Mouse (Mus musculus) forebrain, embryonic 13.5 days (tissue): Measurements from ENCODE around the gene Oxtr. TPM values are rescaled to one million over a fixed set of nuclear protein-coding genes. Genes with fewer than 3 reads are reported as not detected.

Source experiments
- ATAC-seq: fragments of 200-750 bp; cut with Nextera tagmentation; 2 replicates; pipeline ENCODE4 v1.8.0; 2017
- H3K27ac ChIP-seq: fragments of 300-500 bp; sonication (generic); 2 replicates; pipeline ENCODE4 v1.5.1; 2015; ENCODE audit warnings: inconsistent platforms, mild to moderate bottlenecking, moderate library complexity
- H3K27me3 ChIP-seq: fragments of 300-500 bp; sonication (generic); 2 replicates; pipeline ENCODE4 v1.6.1; 2015; ENCODE audit warnings: mild to moderate bottlenecking, inconsistent platforms
- H3K36me3 ChIP-seq: fragments of 300-500 bp; sonication (generic); 2 replicates; pipeline ENCODE4 v1.6.1; 2015; ENCODE audit warnings: mild to moderate bottlenecking, inconsistent platforms; ENCODE audit not compliant: poor library complexity, severe bottlenecking
- H3K4me1 ChIP-seq: fragments of 300-500 bp; sonication (generic); 2 replicates; pipeline ENCODE4 v1.6.1; 2015; ENCODE audit warnings: inconsistent platforms
- H3K4me2 ChIP-seq: fragments of 300-500 bp; sonication (generic); 2 replicates; pipeline ENCODE4 v1.6.1; 2015; ENCODE audit warnings: inconsistent platforms, mild to moderate bottlenecking, moderate library complexity
- H3K4me3 ChIP-seq: fragments of 300-500 bp; sonication (generic); 2 replicates; pipeline ENCODE4 v1.5.1; 2015; ENCODE audit warnings: mild to moderate bottlenecking, inconsistent platforms
- H3K9ac ChIP-seq: fragments of 300-500 bp; sonication (generic); 2 replicates; pipeline ENCODE4 v1.6.1; 2015; ENCODE audit warnings: mild to moderate bottlenecking, inconsistent platforms
- H3K9me3 ChIP-seq: fragments of 300-500 bp; sonication (generic); replicated peaks from 2 replicates; pipeline ENCODE4 v1.6.1; 2016; ENCODE audit warnings: inconsistent platforms
- WGBS: fragments of 180-500 bp; shearing (Covaris S2); methylation state at CpG from one replicate; pipeline ENCODE4 v1.1.7; 2015; 5-methylcytosine and 5-hydroxymethylcytosine counted together
- polyA plus RNA-seq: library from polyadenylated mRNA; unstranded; fragments of >200 nt; fragmentation: Nextera tagmentation; extraction: Ambion mirVana; gene quantifications from 2 replicates; pipeline ENCODE4 v1.2.1, GENCODE M21; 2015

Gene Oxtr
- polyA plus RNA-seq, 1 experiment from 2014 or later: 0.08 TPM

- no peak for ATAC-seq
- Histone ChIP-seq H3K4me1 (no peaks in the 10 kb centered on the region), H3K27me3 (no peaks in the 10 kb centered on the region), H3K36me3 (no peaks in the 10 kb centered on the region), H3K4me2 (no peak overlapping the region), H3K9me3 (no peaks in the 10 kb centered on the region), H3K4me3 (no peak overlapping the region), H3K9ac (no peak overlapping the region), H3K27ac (no peak overlapping the region)
- WGBS: 76% methylated on average over 2 of the region's 2 CpGs
Observed at GRCm38 (mm10) chr6:112497456-112497855, 7.7 kb upstream of the Oxtr start.

GRCm38 (mm10) chr6:112496291-112497060 is 6.7 kb upstream of the Oxtr start:
- Histone ChIP-seq H3K27me3 (0 out of 2 replicates have a peak, but pooled peaks cover 7% of the 10 kb centered on the region), H3K9me3 (no peaks in the 10 kb centered on the region), H3K9ac (no peak overlapping the region), H3K27ac (no peak overlapping the region), H3K4me3 (no peak overlapping the region), H3K36me3 (no peaks in the 10 kb centered on the region), H3K4me2 (no peak overlapping the region), H3K4me1 (no peaks in the 10 kb centered on the region)
- ATAC-seq: no peak
- 70% methylated on average over 8 of the region's 8 CpGs for WGBS

DNA sequence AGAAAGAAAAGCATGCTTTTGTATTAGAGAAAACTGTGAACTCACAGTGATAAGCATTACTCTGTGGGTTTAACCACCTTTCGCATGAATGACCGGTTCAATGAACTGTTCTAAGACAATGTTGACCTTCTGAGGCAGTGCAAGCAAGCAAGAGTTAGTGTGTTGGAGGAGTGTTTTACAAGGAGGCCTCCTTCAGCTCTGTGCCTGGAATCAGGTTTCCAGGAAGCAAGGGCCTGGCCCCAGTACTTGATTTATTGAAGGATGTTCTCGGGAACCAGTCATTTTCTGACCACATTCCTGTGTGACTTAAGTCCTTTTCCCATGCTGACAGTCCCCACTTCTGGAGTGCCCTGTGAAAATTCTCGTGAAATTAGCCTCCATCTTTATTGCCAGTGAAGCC is 5.5 kb upstream of the Oxtr start:
- Histone ChIP-seq H3K4me1 (peaks cover 5% of the 10 kb centered on the region), H3K4me2 (no peak overlapping the region), H3K27me3 (peaks cover 17% of the 10 kb centered on the region), H3K27ac (no peak overlapping the region), H3K36me3 (no peaks in the 10 kb centered on the region), H3K9ac (no peak overlapping the region), H3K4me3 (no peak overlapping the region), H3K9me3 (no peaks in the 10 kb centered on the region)
- no peak for ATAC-seq
- 54% methylated on average over 4 of the region's 4 CpGs for WGBS

- Histone ChIP-seq H3K4me1 (peaks cover 11% of the 10 kb centered on the region), H3K27ac (no peak overlapping the region), H3K4me2 (no peak overlapping the region), H3K27me3 (peaks cover 22% of the 10 kb centered on the region), H3K9ac (no peak overlapping the region), H3K4me3 (no peak overlapping the region), H3K36me3 (no peaks in the 10 kb centered on the region), H3K9me3 (no peaks in the 10 kb centered on the region)
- ATAC-seq: no peak
- WGBS: 54% methylated on average over 10 of the region's 10 CpGs
Observed at GRCm38 (mm10) chr6:112494620-112495081, 4.9 kb upstream of the Oxtr start.

- no peak for ATAC-seq
- Histone ChIP-seq H3K36me3 (no peaks in the 10 kb centered on the region), H3K27me3 (peaks cover 35% of the 10 kb centered on the region), H3K27ac (no peak overlapping the region), H3K9me3 (no peaks in the 10 kb centered on the region), H3K4me3 (no peak overlapping the region), H3K4me2 (no peak overlapping the region), H3K4me1 (peaks cover 21% of the 10 kb centered on the region), H3K9ac (no peak overlapping the region)
- 89% methylated on average over 9 of the region's 9 CpGs for WGBS
Observed at GRCm38 (mm10) chr6:112493371-112493770, 3.6 kb upstream of the Oxtr start.

GRCm38 (mm10) chr6:112492656-112493055 is 2.9 kb upstream of the Oxtr start:
- Histone ChIP-seq H3K27ac (no peak overlapping the region), H3K9ac (no peak overlapping the region), H3K36me3 (no peaks in the 10 kb centered on the region), H3K4me2 (no peak overlapping the region), H3K4me3 (no peak overlapping the region), H3K27me3 (peaks cover 42% of the 10 kb centered on the region), H3K9me3 (no peaks in the 10 kb centered on the region), H3K4me1 (peaks cover 21% of the 10 kb centered on the region)
- WGBS: 89% methylated on average over 6 of the region's 6 CpGs
- no peak for ATAC-seq

DNA sequence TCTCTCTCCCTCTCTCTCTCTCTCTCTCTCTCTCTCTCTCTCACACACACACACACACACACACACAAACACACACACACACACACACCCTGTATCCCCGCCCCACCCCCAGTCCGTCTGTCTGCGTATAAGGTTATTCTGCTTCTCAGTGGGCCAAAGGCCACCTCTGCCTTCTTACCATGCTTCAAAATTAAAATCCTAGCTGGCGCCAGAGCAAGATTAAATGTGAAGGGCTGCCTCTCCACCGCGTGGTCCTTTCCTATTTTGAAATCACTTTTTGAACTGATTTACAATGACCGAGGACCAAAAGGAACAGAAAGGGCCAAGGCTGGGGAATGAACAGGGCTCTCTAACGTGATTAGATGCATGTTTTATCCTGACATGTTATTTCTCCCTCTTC is 1.8 kb upstream of the Oxtr start:
- 67% methylated on average over 8 of the region's 8 CpGs for WGBS
- H3K27ac ChIP-seq: no peak overlapping the region
- H3K36me3 ChIP-seq: no peaks in the 10 kb centered on the region
- H3K4me2 ChIP-seq: no peak overlapping the region
- H3K9me3 ChIP-seq: no peaks in the 10 kb centered on the region
- H3K4me3 ChIP-seq: no peak overlapping the region
- H3K27me3 ChIP-seq: peaks cover 54% of the 10 kb centered on the region
- no peak overlapping the region for H3K9ac ChIP-seq
- no peak for ATAC-seq
- peaks cover 21% of the 10 kb centered on the region for H3K4me1 ChIP-seq

GRCm38 (mm10) chr6:112490625-112491242 is 991 bp upstream of the Oxtr start:
- H3K4me1 ChIP-seq: peaks cover 21% of the 10 kb centered on the region
- peak overlapping the region; percentile 54; the same call in 1 of the 2 replicates for H3K9ac ChIP-seq
- peak overlapping the region; percentile 80 for H3K4me2 ChIP-seq
- H3K27ac ChIP-seq: no peak overlapping the region
- peak; percentile 66 for ATAC-seq
- peaks cover 55% of the 10 kb centered on the region for H3K27me3 ChIP-seq
- H3K36me3 ChIP-seq: no peaks in the 10 kb centered on the region
- H3K4me3 ChIP-seq: peak overlapping the region; percentile 43
- 2% methylated on average over 35 of the region's 35 CpGs for WGBS
- H3K9me3 ChIP-seq: no peaks in the 10 kb centered on the region

GRCm38 (mm10) chr6:112489181-112489909 is 398 bp downstream of the Oxtr start:
- peak overlapping the region; percentile 54 for H3K9ac ChIP-seq
- peaks cover 55% of the 10 kb centered on the region for H3K27me3 ChIP-seq
- peak overlapping the region; percentile 43 for H3K4me3 ChIP-seq
- peaks cover 21% of the 10 kb centered on the region for H3K4me1 ChIP-seq
- H3K9me3 ChIP-seq: no peaks in the 10 kb centered on the region
- no peak overlapping the region for H3K27ac ChIP-seq
- no peaks in the 10 kb centered on the region for H3K36me3 ChIP-seq
- peak; percentile 56 for ATAC-seq
- WGBS: 3% methylated on average over 67 of the region's 72 CpGs
- H3K4me2 ChIP-seq: peak overlapping the region; percentile 80

DNA sequence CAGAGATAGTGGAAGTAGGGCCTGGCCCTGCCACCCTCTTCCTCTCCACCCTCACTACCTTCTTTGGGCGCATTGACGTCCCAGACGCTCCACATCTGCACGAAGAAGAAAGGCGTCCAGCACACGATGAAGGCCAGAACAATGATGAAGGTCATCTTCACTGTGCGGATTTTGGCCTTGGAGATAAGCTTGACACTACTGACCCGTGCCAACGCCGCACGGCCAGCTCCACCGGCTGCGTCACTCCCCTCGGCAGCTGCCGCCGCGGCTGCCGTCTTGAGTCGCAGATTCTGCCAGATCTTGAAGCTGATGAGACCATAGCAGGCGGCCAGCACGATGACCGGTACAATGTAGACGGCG is 942 bp downstream of the Oxtr start:
- Histone ChIP-seq H3K4me2 (peak overlapping the region; percentile 80), H3K27ac (no peak overlapping the region), H3K4me1 (peaks cover 21% of the 10 kb centered on the region), H3K27me3 (peaks cover 55% of the 10 kb centered on the region), H3K9me3 (no peaks in the 10 kb centered on the region), H3K9ac (peak overlapping the region; percentile 54), H3K4me3 (peak overlapping the region; percentile 43), H3K36me3 (no peaks in the 10 kb centered on the region)
- WGBS: 27% methylated on average over 24 of the region's 24 CpGs
- ATAC-seq: no peak

DNA sequence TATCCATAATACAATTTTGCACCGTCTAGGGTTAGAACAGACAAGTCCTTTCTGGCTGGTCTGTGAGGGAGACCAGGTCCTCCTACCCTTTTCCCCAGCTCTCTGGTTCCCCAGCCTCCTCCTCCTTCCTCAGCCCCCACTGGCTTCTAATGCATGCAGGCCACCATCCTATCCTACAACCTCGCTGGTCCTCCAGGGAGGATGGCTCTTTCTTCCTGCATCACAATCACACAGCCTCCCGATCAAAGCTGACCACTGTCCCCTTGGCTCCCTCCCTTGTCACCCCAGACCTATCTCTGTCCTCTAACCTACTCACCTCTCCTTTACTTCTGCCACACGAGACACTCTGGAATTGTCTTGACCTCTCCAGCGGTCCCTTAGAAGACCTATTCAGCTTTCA is 1.8 kb downstream of the Oxtr start:
- no peak overlapping the region for H3K27ac ChIP-seq
- H3K4me1 ChIP-seq: peaks cover 21% of the 10 kb centered on the region
- H3K9me3 ChIP-seq: no peaks in the 10 kb centered on the region
- H3K36me3 ChIP-seq: no peaks in the 10 kb centered on the region
- no peak overlapping the region for H3K9ac ChIP-seq
- H3K4me2 ChIP-seq: no peak overlapping the region
- no peak overlapping the region for H3K4me3 ChIP-seq
- H3K27me3 ChIP-seq: peaks cover 55% of the 10 kb centered on the region
- ATAC-seq: no peak
- 78% methylated on average over 5 of the region's 5 CpGs for WGBS

GRCm38 (mm10) chr6:112484316-112484715 is 5.4 kb downstream of the Oxtr start:
- H3K9ac ChIP-seq: no peak overlapping the region

More at GRCm38 (mm10) chr6:112484316-112484715, 5.4 kb downstream of the Oxtr start:
- Histone ChIP-seq H3K27ac (no peak overlapping the region), H3K4me3 (no peak overlapping the region), H3K27me3 (peaks cover 29% of the 10 kb centered on the region), H3K9me3 (no peaks in the 10 kb centered on the region), H3K4me1 (peaks cover 7% of the 10 kb centered on the region), H3K4me2 (no peak overlapping the region), H3K36me3 (no peaks in the 10 kb centered on the region)
- ATAC-seq: no peak
- 5% methylated on average over 4 of the region's 4 CpGs for WGBS
